Mouse (Mus musculus) kidney, adult 2 months (tissue): ENCODE data around the gene Astl.

ENCODE experiments used
- CTCF ChIP-seq: fragments of 200-500 bp; conservative IDR thresholded peaks from 2 replicates; pipeline ENCODE4 v1.5.1; 2011; ENCODE audit warnings: low read depth, mild to moderate bottlenecking, control low read depth, low read length, moderate library complexity, mixed read lengths; ENCODE audit not compliant: insufficient read depth, insufficient read length
- POLR2A ChIP-seq: fragments of 200-500 bp; IDR thresholded peaks from one replicate; pipeline ENCODE4 v1.6.1; 2011; ENCODE audit warnings: low read depth, low read length, control low read depth

GRCm38 (mm10) chr2:127336885-127337284, 1.6 kb upstream of the Astl start:
- TF ChIP-seq POLR2A (no peak), CTCF (no peak)
